Mouse (Mus musculus): ENCODE data around the gene Mpz. TPM values are rescaled to one million over a fixed set of nuclear protein-coding genes. Genes with fewer than 3 reads are reported as not detected.

The Mpz gene
- polyA plus RNA-seq, 1 experiment = 0.28 TPM

DNA sequence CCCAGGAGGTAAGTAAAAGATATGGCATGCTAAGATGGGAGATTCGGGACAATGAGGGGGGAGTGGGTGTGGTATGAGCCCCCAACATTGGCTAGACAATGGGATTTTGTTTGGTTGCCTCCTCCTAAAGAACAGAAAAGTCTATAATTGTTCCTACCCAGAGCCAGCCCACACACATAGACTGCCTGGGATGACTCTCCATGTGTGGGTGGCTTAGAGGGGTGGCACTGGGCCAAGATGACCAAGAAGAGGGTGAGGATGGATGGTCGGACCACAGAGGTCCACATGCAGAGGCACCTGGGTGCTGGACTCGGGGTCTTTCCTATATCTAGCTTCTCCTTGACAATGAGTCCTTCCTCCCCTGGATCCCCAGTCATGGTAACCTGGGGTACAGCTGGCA lies 6.1 kb downstream of the Mpz start:
- Histone ChIP-seq H3K27ac (ENCODE audit: insufficient read depth, low read depth, low read length) (no peak overlapping the region), H3K4me3 (ENCODE audit: low read depth, low read length) (no peak overlapping the region), H3K4me1 (ENCODE audit: control insufficient read depth, insufficient read depth, insufficient read length, low read length) (peaks cover 9% of the 10 kb centered on the region), H3K27me3 (ENCODE audit: control insufficient read depth, insufficient read depth, low read length) (0 out of 2 replicates have a peak, but pooled peaks cover 3% of the 10 kb centered on the region), H3K36me3 (ENCODE audit: control insufficient read depth, insufficient read depth, low read length) (no peaks in the 10 kb centered on the region)
- 56% methylated on average over 3 of the region's 3 CpGs for WGBS
- TF ChIP-seq CTCF (IDR thresholded peaks at IDR 0.05; ENCODE audit: extremely low read depth, insufficient read length, insufficient replicate concordance, low read depth, low read length) = no peak
- no peak for TF ChIP-seq POLR2A (IDR thresholded peaks at IDR 0.05; ENCODE audit: low read depth, low read length)

DNA sequence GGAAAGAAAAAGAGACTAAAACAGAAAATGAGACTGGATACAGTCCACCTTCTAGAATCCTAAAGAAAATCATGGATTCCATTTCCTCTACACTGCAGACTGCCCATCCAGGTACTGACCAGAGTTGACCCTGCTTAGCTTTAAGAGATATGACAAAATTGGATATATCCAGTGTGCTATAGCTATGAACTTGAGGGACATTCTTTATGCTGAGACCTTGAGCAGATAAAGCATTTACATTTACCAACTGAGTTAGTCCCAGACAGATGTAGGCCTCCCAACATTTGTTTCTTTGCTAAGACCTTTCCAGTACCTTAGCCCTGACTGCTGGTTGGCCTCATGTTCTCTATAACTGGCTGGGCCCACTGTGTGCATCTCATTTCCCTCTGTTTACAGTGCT lies 7.5 kb downstream of the Mpz start:
- Histone ChIP-seq H3K27me3 (ENCODE audit: control insufficient read depth, insufficient read depth, low read length) (0 out of 2 replicates have a peak, but pooled peaks cover 3% of the 10 kb centered on the region), H3K36me3 (ENCODE audit: control insufficient read depth, insufficient read depth, low read length) (no peaks in the 10 kb centered on the region), H3K4me3 (ENCODE audit: low read depth, low read length) (no peak overlapping the region), H3K27ac (ENCODE audit: insufficient read depth, low read depth, low read length) (no peak overlapping the region), H3K4me1 (ENCODE audit: control insufficient read depth, insufficient read depth, insufficient read length, low read length) (peaks cover 9% of the 10 kb centered on the region)
- TF ChIP-seq CTCF (IDR thresholded peaks at IDR 0.05; ENCODE audit: extremely low read depth, insufficient read length, insufficient replicate concordance, low read depth, low read length) = no peak

DNA sequence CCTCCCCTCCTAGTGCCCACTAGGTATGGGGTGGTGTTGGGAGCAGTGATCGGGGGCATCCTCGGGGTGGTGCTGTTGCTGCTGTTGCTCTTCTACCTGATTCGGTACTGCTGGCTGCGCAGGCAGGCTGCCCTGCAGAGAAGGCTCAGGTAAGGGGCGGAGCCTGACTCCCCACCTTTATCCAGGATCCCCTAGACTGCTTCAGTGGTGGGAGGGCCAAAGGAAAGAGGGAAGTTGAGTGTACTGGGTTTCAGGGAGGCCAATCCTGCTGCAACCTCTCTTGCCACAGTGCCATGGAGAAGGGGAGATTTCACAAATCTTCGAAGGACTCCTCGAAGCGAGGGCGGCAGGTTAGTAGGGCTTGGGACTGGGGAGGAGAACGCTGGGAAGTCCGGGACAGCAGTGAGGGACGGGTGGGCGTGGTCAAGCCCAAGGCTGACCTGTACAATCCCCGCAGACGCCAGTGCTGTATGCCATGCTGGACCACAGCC lies 9.0 kb downstream of the Mpz start:
- peak; percentile 26; the same call in 1 of the 2 replicates for TF ChIP-seq CTCF (IDR thresholded peaks at IDR 0.05; ENCODE audit: extremely low read depth, insufficient read length, insufficient replicate concordance, low read depth, low read length)
- no peak for TF ChIP-seq POLR2A (IDR thresholded peaks at IDR 0.05; ENCODE audit: low read depth, low read length)
- peak overlapping the region; percentile 46 for H3K4me3 ChIP-seq (ENCODE audit: low read depth, low read length)
- WGBS = 6% methylated on average over 15 of the region's 15 CpGs
- no peaks in the 10 kb centered on the region for H3K36me3 ChIP-seq (ENCODE audit: control insufficient read depth, insufficient read depth, low read length)
- no peak overlapping the region for H3K27ac ChIP-seq (ENCODE audit: insufficient read depth, low read depth, low read length)
- peaks cover 9% of the 10 kb centered on the region for H3K4me1 ChIP-seq (ENCODE audit: control insufficient read depth, insufficient read depth, insufficient read length, low read length)
- 0 out of 2 replicates have a peak, but pooled peaks cover 3% of the 10 kb centered on the region for H3K27me3 ChIP-seq (ENCODE audit: control insufficient read depth, insufficient read depth, low read length)

DNA sequence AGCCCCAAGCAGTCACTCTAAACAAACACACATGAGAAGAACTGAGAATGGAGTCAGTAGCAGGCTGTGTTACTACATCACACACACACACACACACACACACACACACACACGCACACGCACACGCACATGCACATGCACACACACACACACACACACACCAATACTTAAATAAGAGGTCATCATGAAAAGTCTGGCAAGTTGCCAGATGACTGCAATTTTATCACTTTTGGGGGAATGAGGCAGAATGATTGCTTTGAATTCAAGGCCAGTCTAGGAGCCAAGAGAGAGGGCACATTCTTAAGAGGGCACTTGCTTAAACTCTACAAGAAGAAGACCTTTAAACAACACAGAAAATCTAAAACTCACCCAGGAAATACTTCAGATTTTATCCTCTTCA lies 12.0 kb downstream of the Mpz start:
- H3K4me1 ChIP-seq (ENCODE audit: control insufficient read depth, insufficient read depth, insufficient read length, low read length) = peaks cover 9% of the 10 kb centered on the region
- H3K27me3 ChIP-seq (ENCODE audit: control insufficient read depth, insufficient read depth, low read length) = no peaks in the 10 kb centered on the region

DNA sequence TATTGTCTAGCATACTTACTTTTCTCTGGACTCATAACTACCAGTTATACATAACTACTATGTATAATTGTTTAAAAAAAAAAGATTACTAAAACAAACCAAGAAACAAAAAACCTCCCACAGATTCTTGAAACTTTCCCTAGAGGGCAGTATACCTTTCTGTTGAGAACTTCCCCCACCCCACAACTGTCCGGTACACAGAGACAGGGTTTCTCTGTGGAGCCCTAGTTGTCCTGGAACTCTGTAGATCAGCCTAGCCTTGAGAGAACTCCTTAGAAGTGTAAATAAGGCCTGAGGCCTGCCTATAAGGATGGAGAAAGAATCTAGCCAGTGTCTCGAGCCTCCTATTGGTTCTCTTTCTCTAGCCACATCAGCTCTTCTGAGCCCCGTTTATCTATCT lies 13.7 kb downstream of the Mpz start:
- TF ChIP-seq CTCF (IDR thresholded peaks at IDR 0.05; ENCODE audit: extremely low read depth, insufficient read length, insufficient replicate concordance, low read depth, low read length) (no peak), POLR2A (IDR thresholded peaks at IDR 0.05; ENCODE audit: low read depth, low read length) (no peak)
- Histone ChIP-seq H3K27me3 (ENCODE audit: control insufficient read depth, insufficient read depth, low read length) (no peaks in the 10 kb centered on the region), H3K27ac (ENCODE audit: insufficient read depth, low read depth, low read length) (no peak overlapping the region), H3K36me3 (ENCODE audit: control insufficient read depth, insufficient read depth, low read length) (no peaks in the 10 kb centered on the region), H3K4me1 (ENCODE audit: control insufficient read depth, insufficient read depth, insufficient read length, low read length) (peaks cover 15% of the 10 kb centered on the region), H3K4me3 (ENCODE audit: low read depth, low read length) (no peak overlapping the region)
- WGBS = 46% methylated on average over 3 of the region's 3 CpGs

More for the DNA sequence above, 12.0 kb downstream of the Mpz start:
- Histone ChIP-seq H3K36me3 (ENCODE audit: control insufficient read depth, insufficient read depth, low read length) (no peaks in the 10 kb centered on the region), H3K27ac (ENCODE audit: insufficient read depth, low read depth, low read length) (no peak overlapping the region), H3K4me3 (ENCODE audit: low read depth, low read length) (no peak overlapping the region)
- 93% methylated on average over 3 of the region's 3 CpGs for WGBS
- TF ChIP-seq CTCF (IDR thresholded peaks at IDR 0.05; ENCODE audit: extremely low read depth, insufficient read length, insufficient replicate concordance, low read depth, low read length) = no peak
- TF ChIP-seq POLR2A (IDR thresholded peaks at IDR 0.05; ENCODE audit: low read depth, low read length) = no peak

DNA sequence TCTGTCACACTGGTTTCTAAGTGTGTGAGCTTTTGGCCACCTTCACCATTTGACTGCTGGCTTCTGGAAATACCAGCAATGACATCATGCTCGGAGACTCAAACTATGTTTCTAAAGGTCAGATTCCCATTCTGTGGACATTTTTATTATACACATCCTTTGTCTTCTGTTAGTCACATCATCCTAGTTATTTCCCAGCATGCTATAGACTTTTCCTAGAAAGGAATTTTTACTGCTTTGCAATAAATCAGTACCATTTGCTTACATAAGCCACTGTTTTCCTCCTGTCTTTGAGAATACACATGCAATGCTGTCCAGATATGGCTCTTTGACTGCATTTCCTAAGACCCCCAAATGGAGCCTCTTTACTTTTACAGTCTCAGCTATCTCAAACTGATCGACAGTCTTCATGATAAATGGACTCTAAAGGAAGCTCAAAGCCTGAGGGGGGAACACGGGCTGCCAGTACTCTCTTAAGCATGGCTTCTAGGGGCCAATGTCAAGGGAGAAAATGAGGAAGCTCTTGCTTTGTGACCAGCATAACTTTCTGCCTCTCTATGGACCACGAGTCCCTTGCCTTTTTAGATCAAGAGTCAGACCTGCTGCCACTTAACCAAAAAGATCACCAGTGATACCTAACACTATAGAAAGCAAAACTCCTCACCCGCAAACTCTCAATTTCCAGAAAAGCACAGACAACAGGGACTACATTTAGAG lies 15.3 kb downstream of the Mpz start:
- Histone ChIP-seq H3K4me3 (ENCODE audit: low read depth, low read length) (no peak overlapping the region), H3K4me1 (ENCODE audit: control insufficient read depth, insufficient read depth, insufficient read length, low read length) (peaks cover 15% of the 10 kb centered on the region), H3K27me3 (ENCODE audit: control insufficient read depth, insufficient read depth, low read length) (no peaks in the 10 kb centered on the region), H3K27ac (ENCODE audit: insufficient read depth, low read depth, low read length) (no peak overlapping the region), H3K36me3 (ENCODE audit: control insufficient read depth, insufficient read depth, low read length) (no peaks in the 10 kb centered on the region)
- TF ChIP-seq CTCF (IDR thresholded peaks at IDR 0.05; ENCODE audit: extremely low read depth, insufficient read length, insufficient replicate concordance, low read depth, low read length) = no peak
- no peak for TF ChIP-seq POLR2A (IDR thresholded peaks at IDR 0.05; ENCODE audit: low read depth, low read length)
- 66% methylated on average over 5 of the region's 5 CpGs for WGBS

DNA sequence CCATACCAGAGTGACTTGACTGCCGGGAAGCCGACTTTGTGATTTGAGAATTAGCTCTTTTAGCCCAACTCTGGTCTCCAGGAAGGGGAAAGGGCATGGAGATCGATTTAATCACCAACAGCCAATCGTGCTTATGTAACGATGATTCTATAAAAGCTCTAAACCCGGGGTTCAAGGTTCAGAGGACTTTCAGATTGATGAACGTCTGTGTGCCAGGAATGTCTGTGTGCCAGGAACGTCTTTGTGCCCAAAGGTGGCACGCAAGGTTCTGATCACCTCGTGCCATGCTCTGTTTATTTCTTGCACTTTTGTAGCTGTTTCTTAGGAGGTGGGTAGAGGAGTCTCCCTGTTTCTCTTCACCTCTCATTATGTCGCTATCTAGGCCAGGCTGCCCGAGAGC lies 18.4 kb downstream of the Mpz start:
- 31% methylated on average over 12 of the region's 12 CpGs for WGBS
- Histone ChIP-seq H3K36me3 (ENCODE audit: control insufficient read depth, insufficient read depth, low read length) (no peaks in the 10 kb centered on the region), H3K27me3 (ENCODE audit: control insufficient read depth, insufficient read depth, low read length) (no peaks in the 10 kb centered on the region), H3K27ac (ENCODE audit: insufficient read depth, low read depth, low read length) (peak overlapping the region; percentile 94), H3K4me3 (ENCODE audit: low read depth, low read length) (no peak overlapping the region), H3K4me1 (ENCODE audit: control insufficient read depth, insufficient read depth, insufficient read length, low read length) (peaks cover 18% of the 10 kb centered on the region)
- TF ChIP-seq POLR2A (IDR thresholded peaks at IDR 0.05; ENCODE audit: low read depth, low read length) = no peak
- no peak for TF ChIP-seq CTCF (IDR thresholded peaks at IDR 0.05; ENCODE audit: extremely low read depth, insufficient read length, insufficient replicate concordance, low read depth, low read length)
